Mouse (Mus musculus) megakaryocyte-erythroid progenitor cell, adult 5-6 weeks (primary cell): ENCODE results near the gene Spsb1. TPM values are rescaled to one million over a fixed set of nuclear protein-coding genes. Genes with fewer than 3 reads are reported as not detected.

ENCODE experiments used
- ATAC-seq: replicated peaks from 2 replicates; pipeline ENCODE4 v1.8.0; 2016; ENCODE audit warnings: mild to moderate bottlenecking, inconsistent platforms; ENCODE audit not compliant: severe bottlenecking, poor library complexity, low FRiP score, low TSS enrichment
- total RNA-seq, 2 experiments: library from RNA; stranded (forward) in 1 of 2; stranded (reverse) in 1 of 2; fragments of 200-1000, 215-1000 nt in 1 of 2; fragments of >200 nt in 1 of 2; fragmentation: Nextera tagmentation in 1 of 2; gene quantifications; 2 replicates each; pipeline ENCODE4 v1.2.3; 2014 to 2017

The Spsb1 gene
- total RNA-seq, 2 experiments from 2014 or later = not detected

- ATAC-seq = no peak
These were observed 24.1 kb downstream of the Spsb1 start for GRCm38 (mm10) chr4:149930755-149931154.

GRCm38 (mm10) chr4:149923014-149923413 is 31.8 kb downstream of the Spsb1 start:
- no peak for ATAC-seq

GRCm38 (mm10) chr4:149922121-149922718 is 32.6 kb downstream of the Spsb1 start:
- ATAC-seq = no peak

- no peak for ATAC-seq
These were observed 34.0 kb downstream of the Spsb1 start for GRCm38 (mm10) chr4:149920886-149921285.

- ATAC-seq = no peak
These were observed 36.3 kb downstream of the Spsb1 start for GRCm38 (mm10) chr4:149918455-149919070.

GRCm38 (mm10) chr4:149916831-149917230 is 38.0 kb downstream of the Spsb1 start:
- no peak for ATAC-seq

GRCm38 (mm10) chr4:149913709-149914370 is 41.0 kb downstream of the Spsb1 start:
- ATAC-seq = no peak

- ATAC-seq = no peak
These were observed 42.4 kb downstream of the Spsb1 start for GRCm38 (mm10) chr4:149912451-149912850.

- no peak for ATAC-seq
These were observed 44.3 kb downstream of the Spsb1 start for GRCm38 (mm10) chr4:149910558-149910957.

GRCm38 (mm10) chr4:149909551-149909950 is 45.3 kb downstream of the Spsb1 start:
- ATAC-seq = no peak

- no peak for ATAC-seq
These were observed 45.9 kb downstream of the Spsb1 start for GRCm38 (mm10) chr4:149908923-149909322.

GRCm38 (mm10) chr4:149907656-149908055 is 47.2 kb downstream of the Spsb1 start:
- ATAC-seq = no peak

- no peak for ATAC-seq
These were observed 47.9 kb downstream of the Spsb1 start for GRCm38 (mm10) chr4:149906921-149907320.

GRCm38 (mm10) chr4:149905302-149905974 is 49.4 kb downstream of the Spsb1 start:
- ATAC-seq = no peak

- ATAC-seq = no peak
These were observed 51.8 kb downstream of the Spsb1 start for GRCm38 (mm10) chr4:149903026-149903425.

- no peak for ATAC-seq
These were observed 53.5 kb downstream of the Spsb1 start for GRCm38 (mm10) chr4:149901349-149901782.

GRCm38 (mm10) chr4:149897661-149898260 is 57.1 kb downstream of the Spsb1 start:
- no peak for ATAC-seq

- no peak for ATAC-seq
These were observed 58.8 kb downstream of the Spsb1 start for GRCm38 (mm10) chr4:149896024-149896538.

- ATAC-seq = no peak
These were observed 59.6 kb downstream of the Spsb1 start for GRCm38 (mm10) chr4:149895226-149895625.

- ATAC-seq = no peak
These were observed 60.5 kb downstream of the Spsb1 start for GRCm38 (mm10) chr4:149894300-149894699.
